Mouse (Mus musculus): ENCODE measurements around the gene Dpysl4.
A peak's percentile ranks its signal among the peaks of the same experiment; 100 is the strongest.

Gene Dpysl4

GRCm38 (mm10) chr7:139085629-139086194, at the start of gene Dpysl4:
Gene Dpysl4, plus strand, starts transcription at chr7:139086001.
- peak; percentile 95 for DNase-seq (ENCODE audit: low spot score)

GRCm38 (mm10) chr7:139063406-139063805, 22.4 kb upstream of the Dpysl4 start:
- no peak for DNase-seq (ENCODE audit: low spot score)

- DNase-seq (ENCODE audit: low spot score): peak; percentile 89
These were observed 17.6 kb upstream of the Dpysl4 start for GRCm38 (mm10) chr7:139068182-139068623.

GRCm38 (mm10) chr7:139074189-139074588, 11.6 kb upstream of the Dpysl4 start:
- DNase-seq (ENCODE audit: low spot score): no peak

GRCm38 (mm10) chr7:139075054-139075794, 10.6 kb upstream of the Dpysl4 start:
- DNase-seq (ENCODE audit: low spot score): no peak

- DNase-seq (ENCODE audit: low spot score): no peak
These were observed 8.5 kb upstream of the Dpysl4 start for GRCm38 (mm10) chr7:139077283-139077682.

- DNase-seq (ENCODE audit: low spot score): no peak
These were observed 7.6 kb upstream of the Dpysl4 start for GRCm38 (mm10) chr7:139078181-139078580.

GRCm38 (mm10) chr7:139079141-139079540, 6.7 kb upstream of the Dpysl4 start:
- no peak for DNase-seq (ENCODE audit: low spot score)

GRCm38 (mm10) chr7:139080714-139081113, 5.1 kb upstream of the Dpysl4 start:
- DNase-seq (ENCODE audit: low spot score): peak; percentile 70

- DNase-seq (ENCODE audit: low spot score): no peak
These were observed 4.6 kb upstream of the Dpysl4 start for GRCm38 (mm10) chr7:139081158-139081557.

- DNase-seq (ENCODE audit: low spot score): no peak
These were observed 3.5 kb upstream of the Dpysl4 start for GRCm38 (mm10) chr7:139082281-139082680.

GRCm38 (mm10) chr7:139084316-139084715, 1.5 kb upstream of the Dpysl4 start:
- no peak for DNase-seq (ENCODE audit: low spot score)

GRCm38 (mm10) chr7:139086195-139087158, 676 bp downstream of the Dpysl4 start:
- no peak for DNase-seq (ENCODE audit: low spot score)

GRCm38 (mm10) chr7:139087801-139088200, 2.0 kb downstream of the Dpysl4 start:
- DNase-seq (ENCODE audit: low spot score): peak; percentile 69

- no peak for DNase-seq (ENCODE audit: low spot score)
These were observed 4.4 kb downstream of the Dpysl4 start for GRCm38 (mm10) chr7:139089892-139090874.

GRCm38 (mm10) chr7:139091681-139092080, 5.9 kb downstream of the Dpysl4 start:
- DNase-seq (ENCODE audit: low spot score): no peak

- DNase-seq (ENCODE audit: low spot score): no peak
These were observed 6.9 kb downstream of the Dpysl4 start for GRCm38 (mm10) chr7:139092676-139093075.

GRCm38 (mm10) chr7:139093124-139093523, 7.3 kb downstream of the Dpysl4 start:
- DNase-seq (ENCODE audit: low spot score): no peak

- DNase-seq (ENCODE audit: low spot score): no peak
These were observed 8.0 kb downstream of the Dpysl4 start for GRCm38 (mm10) chr7:139093781-139094180.

- DNase-seq (ENCODE audit: low spot score): no peak
These were observed 9.0 kb downstream of the Dpysl4 start for GRCm38 (mm10) chr7:139094761-139095160.

GRCm38 (mm10) chr7:139095282-139095681, 9.5 kb downstream of the Dpysl4 start:
- no peak for DNase-seq (ENCODE audit: low spot score)
